Mouse (Mus musculus) limb, embryonic 11.5 days (tissue): ENCODE measurements around the gene Dedd. TPM values are rescaled to one million over a fixed set of nuclear protein-coding genes. Genes with fewer than 3 reads are reported as not detected.
A peak's percentile ranks its signal among the peaks of the same experiment; 100 is the strongest.
"Not testable (repeated sequence)": the region's sequence is repeated elsewhere in the genome, so short reads cannot be mapped to it uniquely, and the experiment has no call there.

Experiments used
- ATAC-seq: fragments of 200-750 bp; cut with Nextera tagmentation; 2 replicates; pipeline ENCODE4 v1.8.0; 2017; ENCODE audit warnings: low read depth; ENCODE audit not compliant: insufficient number of reproducible peaks, low FRiP score, low TSS enrichment
- DNase-seq: peaks from one replicate; pipeline ENCODE4 v3.0.0-alpha.2; 2015; ENCODE audit warnings: low spot score
- H3K27ac ChIP-seq: fragments of 300-500 bp; sonication (generic); replicated peaks from 2 replicates; pipeline ENCODE4 v1.5.1; 2014; ENCODE audit warnings: low read depth, mild to moderate bottlenecking, low read length
- H3K27me3 ChIP-seq: fragments of 300-500 bp; sonication (generic); 2 replicates; pipeline ENCODE4 v1.6.1; 2014; ENCODE audit warnings: mild to moderate bottlenecking, low read length, mixed read lengths; ENCODE audit not compliant: control insufficient read depth, insufficient read depth
- H3K36me3 ChIP-seq: fragments of 300-500 bp; sonication (generic); 2 replicates; pipeline ENCODE4 v1.6.1; 2014; ENCODE audit warnings: mild to moderate bottlenecking, low read length, moderate library complexity, mixed read lengths; ENCODE audit not compliant: control insufficient read depth, insufficient read depth
- H3K4me1 ChIP-seq: fragments of 300-500 bp; sonication (generic); 2 replicates; pipeline ENCODE4 v1.6.1; 2014; ENCODE audit warnings: low read length, mixed read lengths; ENCODE audit not compliant: control insufficient read depth, insufficient read depth
- H3K4me2 ChIP-seq: fragments of 300-500 bp; sonication (generic); 2 replicates; pipeline ENCODE4 v1.6.1; 2014; ENCODE audit warnings: low read depth, mild to moderate bottlenecking, moderate library complexity; ENCODE audit not compliant: severe bottlenecking
- H3K4me3 ChIP-seq: fragments of 300-500 bp; sonication (generic); 2 replicates; pipeline ENCODE4 v1.5.1; 2014; ENCODE audit warnings: low read depth, low read length
- H3K9ac ChIP-seq: fragments of 300-500 bp; sonication (generic); 2 replicates; pipeline ENCODE4 v1.6.1; 2014; ENCODE audit warnings: mild to moderate bottlenecking, low read length
- H3K9me3 ChIP-seq: fragments of 300-500 bp; sonication (generic); 2 replicates; pipeline ENCODE4 v1.6.1; 2016; ENCODE audit warnings: low read length; ENCODE audit not compliant: control insufficient read depth
- WGBS: fragments of 180-500 bp; shearing (Covaris S2); extraction: QIAGEN DNeasy Blood & Tissue Kit; methylation state at CpG from one replicate; pipeline ENCODE4 v1.1.7; 2014; 5-methylcytosine and 5-hydroxymethylcytosine counted together
- polyA plus RNA-seq: library from polyadenylated mRNA; unstranded; fragments of >200 nt; fragmentation: Nextera tagmentation; extraction: Ambion mirVana; gene quantifications from 2 replicates; pipeline ENCODE4 v1.2.1, GENCODE M21; 2014

Gene Dedd
- polyA plus RNA-seq, 1 experiment from 2014 or later, result 55.7 TPM

DNA sequence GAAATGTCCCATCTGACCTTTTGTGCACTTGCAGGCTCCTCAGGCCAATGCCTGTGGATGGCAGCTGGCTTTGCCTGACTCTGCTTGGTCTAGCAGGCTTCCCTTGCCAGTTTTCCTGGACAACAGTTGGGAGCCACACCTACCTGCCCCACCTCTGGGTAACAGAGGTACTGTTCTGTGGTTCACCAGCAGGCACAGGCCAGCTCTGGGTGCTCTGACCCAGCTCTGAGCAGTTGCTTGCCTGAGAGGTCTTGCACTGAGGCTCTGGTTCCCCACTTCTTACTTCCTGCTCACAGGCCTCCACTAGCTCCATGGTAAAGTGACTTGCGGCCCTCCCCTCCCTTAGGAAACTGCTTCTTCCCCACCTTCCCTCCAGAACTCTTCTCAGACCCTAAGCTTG, 6.9 kb upstream of the Dedd start:
- no peaks in the 10 kb centered on the region for H3K9me3 ChIP-seq
- H3K4me1 ChIP-seq, result no peaks in the 10 kb centered on the region
- 88% methylated on average over 1 of the region's 1 CpGs for WGBS
- no peaks in the 10 kb centered on the region for H3K36me3 ChIP-seq
- H3K4me3 ChIP-seq, result no peak overlapping the region
- DNase-seq (no peak), ATAC-seq (0 out of 2 replicates have a peak, but pooled peaks have one; percentile 16)
- H3K27me3 ChIP-seq, result no peaks in the 10 kb centered on the region
- H3K4me2 ChIP-seq, result no peak overlapping the region
- H3K9ac ChIP-seq, result no peak overlapping the region
- no peak overlapping the region for H3K27ac ChIP-seq

DNA sequence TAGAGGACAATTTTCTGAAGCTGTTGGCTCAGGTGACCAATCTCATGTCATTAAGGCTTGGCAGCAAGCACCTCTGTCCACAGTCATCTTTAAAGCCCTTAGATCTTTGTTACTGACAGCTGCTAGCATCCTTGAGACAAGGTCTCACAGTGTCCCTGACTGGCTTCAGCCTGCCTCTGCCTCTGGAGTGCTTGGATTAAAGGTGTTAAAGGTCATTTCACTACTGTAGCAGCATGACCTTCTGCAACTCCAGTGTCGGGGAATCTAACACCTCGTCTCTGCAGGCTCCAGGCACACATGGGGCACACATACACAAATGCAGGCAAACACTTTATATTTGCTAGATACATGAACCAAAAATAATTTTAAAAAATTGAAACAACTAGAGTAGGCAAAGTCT, 3.4 kb upstream of the Dedd start:
- DNase-seq (no peak), ATAC-seq (no peak)
- Histone ChIP-seq H3K36me3 (no peaks in the 10 kb centered on the region), H3K27ac (no peak overlapping the region), H3K4me1 (peaks cover 10% of the 10 kb centered on the region), H3K9ac (no peak overlapping the region), H3K4me3 (no peak overlapping the region), H3K27me3 (no peaks in the 10 kb centered on the region), H3K9me3 (no peaks in the 10 kb centered on the region), H3K4me2 (no peak overlapping the region)
- 75% methylated on average over 2 of the region's 2 CpGs for WGBS

DNA sequence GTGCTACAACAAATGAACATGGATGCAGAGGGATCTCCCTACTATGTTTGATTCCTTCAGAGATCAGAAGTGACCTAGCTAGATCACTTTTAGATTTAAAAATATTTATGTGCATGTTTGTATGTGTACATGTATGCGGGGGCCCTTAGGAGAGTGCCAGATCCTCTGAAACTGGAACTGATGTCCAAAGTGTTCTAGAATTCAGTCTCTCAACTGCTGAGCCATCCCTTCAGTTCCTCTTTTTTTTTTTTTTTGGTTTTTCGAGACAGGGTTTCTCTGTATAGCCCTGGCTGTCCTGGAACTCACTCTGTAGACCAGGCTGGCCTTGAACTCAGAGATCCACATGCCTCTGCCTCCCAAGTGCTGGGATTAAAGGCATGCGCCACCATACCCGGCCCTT, 2.4 kb upstream of the Dedd start:
- not testable (repeated sequence) for H3K4me3 ChIP-seq, H3K27ac ChIP-seq, H3K9ac ChIP-seq, H3K4me2 ChIP-seq, ATAC-seq, DNase-seq, H3K27me3 ChIP-seq, H3K9me3 ChIP-seq, H3K36me3 ChIP-seq
- peaks cover 15% of the 10 kb centered on the region for H3K4me1 ChIP-seq
- 90% methylated on average over 4 of the region's 4 CpGs for WGBS

DNA sequence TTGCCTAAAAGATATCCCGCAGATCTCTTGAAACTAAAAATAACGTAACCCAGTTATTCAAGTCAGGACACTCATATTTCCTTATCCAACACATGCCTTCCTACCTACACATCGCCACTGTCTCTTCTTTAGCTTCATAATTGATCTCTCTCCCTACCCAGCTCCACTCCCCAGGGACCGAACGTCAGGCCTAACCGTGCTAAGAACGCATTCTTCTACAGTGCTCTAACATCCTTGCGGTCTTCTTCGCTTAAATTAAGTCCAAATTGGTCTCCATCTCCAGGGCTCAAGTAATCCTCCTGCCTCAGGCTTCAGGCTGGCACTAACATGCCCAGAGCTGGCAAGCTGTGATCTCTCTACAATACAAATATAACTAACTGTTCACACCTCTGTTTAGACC, 701 bp upstream of the Dedd start:
- Histone ChIP-seq H3K27me3 (no peaks in the 10 kb centered on the region), H3K27ac (peak overlapping the region; percentile 98; the same call in 1 of the 2 replicates), H3K4me3 (peak overlapping the region; percentile 76), H3K9me3 (no peaks in the 10 kb centered on the region), H3K4me2 (peak overlapping the region; percentile 60), H3K4me1 (peaks cover 15% of the 10 kb centered on the region), H3K9ac (peak overlapping the region; percentile 91), H3K36me3 (peaks cover 3% of the 10 kb centered on the region; the same call in 1 of the 2 replicates)
- ATAC-seq (no peak), DNase-seq (peak; percentile 36)
- WGBS, result 43% methylated on average over 9 of the region's 9 CpGs

DNA sequence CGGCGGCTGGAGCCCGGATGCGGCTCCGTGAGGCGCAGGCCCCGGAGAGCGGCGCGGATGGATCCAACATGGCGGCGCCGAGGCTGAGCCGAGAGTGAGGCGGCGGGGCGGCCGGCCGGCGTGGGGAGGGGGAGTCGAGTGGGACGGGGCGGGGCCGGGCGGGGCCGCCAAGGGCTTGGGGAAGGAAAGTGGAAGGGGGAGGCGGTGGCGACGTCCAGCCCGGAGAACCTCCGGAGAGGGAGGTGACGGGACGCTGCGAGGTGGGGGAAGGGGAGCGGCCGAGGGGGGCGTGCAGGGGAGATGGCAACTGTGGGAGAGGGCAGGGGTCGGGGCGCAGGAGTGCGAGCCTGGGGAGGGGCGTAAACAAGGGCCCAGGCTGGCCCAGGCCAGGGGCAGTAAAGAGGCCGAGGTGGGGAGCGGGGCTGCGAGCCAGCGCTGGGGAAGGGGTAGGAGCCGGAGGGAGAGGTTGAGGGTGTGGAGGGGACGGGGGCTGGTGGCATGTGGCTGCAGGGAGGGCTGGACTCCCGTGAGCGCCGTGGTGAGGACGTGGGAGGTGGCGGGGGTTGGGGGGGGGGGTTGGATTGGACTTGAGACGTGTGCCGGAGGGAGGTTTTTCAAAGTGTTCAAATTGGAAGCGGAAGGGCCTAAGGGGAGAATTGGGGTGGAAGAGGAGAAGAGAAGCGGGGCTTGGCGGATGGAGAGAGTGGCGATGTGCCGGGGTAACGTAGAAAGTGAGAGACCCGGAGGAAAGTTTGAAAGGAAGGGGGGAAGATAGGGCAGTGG, 679 bp downstream of the Dedd start:
- H3K4me3 ChIP-seq, result peak overlapping the region; percentile 76
- peak overlapping the region; percentile 98 for H3K27ac ChIP-seq
- H3K4me2 ChIP-seq, result peak overlapping the region; percentile 60
- peak; percentile 93 for DNase-seq
- peak overlapping the region; percentile 91 for H3K9ac ChIP-seq
- WGBS, result under 1% methylated on average over 48 of the region's 61 CpGs
- peaks cover 3% of the 10 kb centered on the region; the same call in 1 of the 2 replicates for H3K36me3 ChIP-seq
- no peaks in the 10 kb centered on the region for H3K27me3 ChIP-seq
- H3K4me1 ChIP-seq, result peaks cover 15% of the 10 kb centered on the region
- ATAC-seq, result peak; percentile 93
- no peaks in the 10 kb centered on the region for H3K9me3 ChIP-seq

DNA sequence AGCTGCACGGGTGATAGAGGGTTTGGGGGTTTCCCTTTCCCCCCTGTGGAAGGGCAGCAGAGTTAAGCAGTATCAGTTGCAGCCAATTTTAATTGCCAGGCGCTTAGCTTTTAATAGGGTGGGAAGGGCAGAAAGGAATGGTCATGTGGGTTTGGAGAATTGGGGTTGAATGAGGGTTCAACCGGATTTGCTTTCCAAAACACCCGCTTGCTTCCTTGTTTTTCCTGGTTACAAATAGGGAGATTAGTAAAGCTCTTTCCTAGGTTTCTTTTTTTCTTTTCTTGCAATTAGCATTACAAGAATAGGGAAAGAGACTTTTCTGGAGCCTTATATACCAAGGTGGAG, 1.2 kb downstream of the Dedd start:
- Histone ChIP-seq H3K9me3 (no peaks in the 10 kb centered on the region), H3K36me3 (peaks cover 3% of the 10 kb centered on the region; the same call in 1 of the 2 replicates), H3K9ac (peak overlapping the region; percentile 91), H3K4me2 (peak overlapping the region; percentile 60), H3K4me1 (peaks cover 15% of the 10 kb centered on the region), H3K27ac (peak overlapping the region; percentile 98), H3K27me3 (no peaks in the 10 kb centered on the region), H3K4me3 (peak overlapping the region; percentile 76)
- no peak for DNase-seq
- under 1% methylated on average over 4 of the region's 4 CpGs for WGBS
- ATAC-seq, result no peak

DNA sequence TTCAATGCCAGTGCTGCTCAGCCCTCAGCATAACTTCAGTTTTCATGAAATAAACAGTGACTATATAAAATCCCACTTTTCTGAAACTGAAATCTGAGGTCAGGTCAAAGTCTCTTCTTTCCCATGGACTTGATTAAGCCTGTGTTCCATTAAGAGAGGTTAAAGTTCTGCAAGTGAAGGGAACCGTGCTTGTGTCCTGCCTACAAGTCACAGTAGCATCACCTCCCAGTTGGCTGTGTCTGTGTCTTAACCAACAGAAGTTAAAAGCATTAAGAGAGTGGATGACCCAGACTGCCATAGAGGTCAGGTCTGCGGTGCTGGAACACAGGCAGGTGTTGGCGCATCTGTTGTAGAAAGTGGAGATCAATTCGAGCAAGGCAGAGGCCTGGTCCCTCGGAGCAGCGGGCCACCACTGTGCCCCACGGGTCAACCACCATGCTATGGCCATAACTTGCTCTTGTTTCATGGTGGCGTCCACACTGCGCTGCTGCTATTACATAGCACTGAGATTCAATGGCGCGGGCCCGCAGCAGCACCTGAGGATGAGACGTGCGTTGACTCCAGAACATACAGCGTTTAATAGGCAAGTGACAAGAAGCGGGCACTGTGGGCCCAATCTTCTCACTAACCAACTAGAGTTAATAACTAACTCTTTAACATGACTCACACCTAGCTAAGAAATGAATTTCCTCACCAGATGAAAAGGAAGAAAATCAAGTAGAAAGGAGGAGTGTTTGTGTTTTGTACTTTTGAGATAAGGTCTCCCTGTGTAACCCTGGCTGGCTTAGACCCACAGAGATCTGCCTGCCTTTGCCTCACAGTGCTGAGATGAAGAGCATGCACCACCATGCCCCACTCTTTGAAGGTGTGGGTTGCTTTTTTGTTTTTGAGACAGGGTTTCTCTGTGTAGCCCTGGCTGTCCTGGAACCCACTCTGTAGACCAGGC, 13.6 kb downstream of the Dedd start:
- Histone ChIP-seq H3K27me3 (no peaks in the 10 kb centered on the region), H3K9ac (no peak overlapping the region), H3K27ac (no peak overlapping the region), H3K9me3 (no peaks in the 10 kb centered on the region), H3K36me3 (peaks cover 22% of the 10 kb centered on the region), H3K4me3 (no peak overlapping the region), H3K4me1 (peaks cover 3% of the 10 kb centered on the region; the same call in 1 of the 2 replicates), H3K4me2 (no peak overlapping the region)
- 94% methylated on average over 16 of the region's 16 CpGs for WGBS
- ATAC-seq, result no peak
- no peak for DNase-seq

DNA sequence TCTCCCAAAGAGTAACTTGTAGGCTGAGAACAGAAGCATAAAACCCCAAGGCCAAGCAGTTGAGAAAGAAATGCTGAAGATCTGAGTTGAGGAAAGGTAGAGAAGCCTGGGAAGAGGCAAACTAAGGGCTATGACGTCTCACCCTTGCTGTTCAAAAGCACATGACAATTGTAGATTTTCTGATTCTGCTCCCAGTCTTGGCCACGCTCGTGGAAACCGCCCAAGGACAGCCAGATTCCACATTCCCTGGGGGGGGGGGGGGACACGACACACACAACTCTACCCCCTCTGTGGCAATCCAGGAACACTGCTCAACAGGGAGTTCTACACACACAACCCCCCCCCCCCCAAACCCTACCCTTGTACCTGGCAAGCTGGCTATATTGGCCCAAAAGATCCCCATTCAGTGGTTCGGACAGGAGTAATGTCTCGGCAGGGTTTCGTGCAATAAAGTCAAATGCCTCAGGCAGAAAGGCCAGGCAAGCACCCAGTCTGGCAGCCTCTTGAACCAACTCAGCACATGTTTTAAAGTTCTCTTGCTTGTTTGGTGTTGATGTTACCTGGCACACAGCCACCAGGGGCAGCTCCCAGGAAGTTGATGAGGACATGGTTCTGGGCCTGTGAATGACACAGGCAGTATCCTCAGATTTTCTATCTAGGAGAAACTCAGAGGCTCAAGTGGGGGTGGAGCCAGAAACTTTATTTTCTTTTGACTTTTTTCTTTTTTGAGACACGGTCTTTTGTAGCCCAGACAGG, 15.2 kb downstream of the Dedd start:
- H3K9me3 ChIP-seq, result no peaks in the 10 kb centered on the region
- peak overlapping the region; percentile 88; the same call in 1 of the 2 replicates for H3K4me3 ChIP-seq
- 0 out of 2 replicates have a peak, but pooled peaks have one; percentile 10 for ATAC-seq
- WGBS, result 81% methylated on average over 9 of the region's 9 CpGs
- H3K36me3 ChIP-seq, result peaks cover 14% of the 10 kb centered on the region
- H3K9ac ChIP-seq, result no peak overlapping the region
- no peak overlapping the region for H3K27ac ChIP-seq
- H3K4me1 ChIP-seq, result peaks cover 3% of the 10 kb centered on the region; the same call in 1 of the 2 replicates
- H3K27me3 ChIP-seq, result no peaks in the 10 kb centered on the region
- no peak overlapping the region for H3K4me2 ChIP-seq
- peak; percentile 30 for DNase-seq
